Mouse (Mus musculus) kidney, embryonic 14.5 days (tissue): Measurements from ENCODE around the gene 1700025C18Rik. TPM values are rescaled to one million over a fixed set of nuclear protein-coding genes. Genes with fewer than 3 reads are reported as not detected.
A peak's percentile ranks its signal among the peaks of the same experiment; 100 is the strongest.

Source experiments
- ATAC-seq: fragments of 200-750 bp; cut with Nextera tagmentation; 2 replicates; pipeline ENCODE4 v1.8.0; 2017; ENCODE audit warnings: moderate number of reproducible peaks, mild to moderate bottlenecking, moderate TSS enrichment, moderate library complexity; ENCODE audit not compliant: low FRiP score, low TSS enrichment
- H3K27ac ChIP-seq: fragments of 300-500 bp; sonication (generic); 2 replicates; pipeline ENCODE4 v1.5.1; 2014; ENCODE audit warnings: low read depth, mild to moderate bottlenecking, low read length, moderate library complexity, mixed read lengths
- H3K27me3 ChIP-seq: fragments of 300-500 bp; sonication (generic); 2 replicates; pipeline ENCODE4 v1.6.1; 2014; ENCODE audit warnings: mild to moderate bottlenecking, low read length; ENCODE audit not compliant: control insufficient read depth, insufficient read depth
- H3K36me3 ChIP-seq: fragments of 300-500 bp; sonication (generic); 2 replicates; pipeline ENCODE4 v1.6.1; 2014; ENCODE audit warnings: low read length, mixed read lengths; ENCODE audit not compliant: control insufficient read depth, insufficient read depth
- H3K4me1 ChIP-seq: fragments of 300-500 bp; sonication (generic); 2 replicates; pipeline ENCODE4 v1.6.1; 2014; ENCODE audit warnings: low read length, mixed read lengths; ENCODE audit not compliant: control insufficient read depth, insufficient read depth
- H3K4me2 ChIP-seq: fragments of 300-500 bp; sonication (generic); replicated peaks from 2 replicates; pipeline ENCODE4 v1.6.1; 2014; ENCODE audit warnings: low read depth, mild to moderate bottlenecking, low read length
- H3K4me3 ChIP-seq: fragments of 300-500 bp; sonication (generic); 2 replicates; pipeline ENCODE4 v1.5.1; 2014; ENCODE audit warnings: mild to moderate bottlenecking, low read length
- H3K9ac ChIP-seq: fragments of 300-500 bp; sonication (generic); 2 replicates; pipeline ENCODE4 v1.6.1; 2014; ENCODE audit warnings: low read depth, mild to moderate bottlenecking, low read length, moderate library complexity
- H3K9me3 ChIP-seq: fragments of 300-500 bp; sonication (generic); 2 replicates; pipeline ENCODE4 v1.6.1; 2016; ENCODE audit warnings: low read length; ENCODE audit not compliant: control insufficient read depth
- WGBS: fragments of 180-500 bp; shearing (Covaris S2); extraction: QIAGEN DNeasy Blood & Tissue Kit; methylation state at CpG from one replicate; pipeline ENCODE4 v1.1.7; 2014; 5-methylcytosine and 5-hydroxymethylcytosine counted together
- polyA plus RNA-seq: library from polyadenylated mRNA; unstranded; fragments of >200 nt; fragmentation: Nextera tagmentation; extraction: Ambion mirVana; gene quantifications from 2 replicates; pipeline ENCODE4 v1.2.1, GENCODE M21; 2014

Gene 1700025C18Rik
- not detected in 2 replicates for polyA plus RNA-seq

- H3K4me3 ChIP-seq, result no peak within 1 kb of the TSS
- H3K4me2 ChIP-seq, result no peak within 1 kb of the TSS
- no peaks in the 10 kb centered on the region for H3K36me3 ChIP-seq
- H3K9me3 ChIP-seq, result no peaks in the 10 kb centered on the region
- 0 out of 2 replicates have a peak, but pooled peaks cover 3% of the 10 kb centered on the region for H3K27me3 ChIP-seq
- no peaks in the 10 kb centered on the region for H3K4me1 ChIP-seq
- ATAC-seq, result no peak
- H3K27ac ChIP-seq, result no peak within 1 kb of the TSS
- 80% methylated on average over 2 of the region's 2 CpGs for WGBS
- H3K9ac ChIP-seq, result no peak within 1 kb of the TSS; the same call in 1 of the 2 replicates
Measured at GRCm38 (mm10) chr2:165090650-165091049, at the start of gene 1700025C18Rik. Gene 1700025C18Rik, minus strand, starts transcription at chr2:165090750.

- H3K27me3 ChIP-seq, result peaks cover 17% of the 10 kb centered on the region; the same call in 1 of the 2 replicates
- no peaks in the 10 kb centered on the region for H3K36me3 ChIP-seq
- no peak overlapping the region for H3K4me2 ChIP-seq
- no peak overlapping the region for H3K27ac ChIP-seq
- no peaks in the 10 kb centered on the region for H3K9me3 ChIP-seq
- 30% methylated on average over 16 of the region's 16 CpGs for WGBS
- no peak overlapping the region for H3K4me3 ChIP-seq
- peak overlapping the region; percentile 23; the same call in 1 of the 2 replicates for H3K9ac ChIP-seq
- peaks cover 23% of the 10 kb centered on the region for H3K4me1 ChIP-seq
- ATAC-seq, result no peak
Measured at GRCm38 (mm10) chr2:165136049-165136448, 45.5 kb upstream of the 1700025C18Rik start.

GRCm38 (mm10) chr2:165133566-165133965 is 43.0 kb upstream of the 1700025C18Rik start:
- Histone ChIP-seq H3K9me3 (no peaks in the 10 kb centered on the region), H3K4me2 (peak overlapping the region; percentile 29), H3K27ac (no peak overlapping the region), H3K27me3 (peaks cover 14% of the 10 kb centered on the region; the same call in 1 of the 2 replicates), H3K9ac (peak overlapping the region; percentile 34), H3K4me1 (peaks cover 21% of the 10 kb centered on the region), H3K36me3 (no peaks in the 10 kb centered on the region), H3K4me3 (no peak overlapping the region)
- no peak for ATAC-seq
- WGBS, result under 1% methylated on average over 13 of the region's 15 CpGs

- WGBS, result 34% methylated on average over 12 of the region's 12 CpGs
- H3K4me1 ChIP-seq, result peaks cover 14% of the 10 kb centered on the region
- H3K27me3 ChIP-seq, result peaks cover 14% of the 10 kb centered on the region
- H3K27ac ChIP-seq, result no peak overlapping the region
- no peak overlapping the region for H3K9ac ChIP-seq
- H3K36me3 ChIP-seq, result no peaks in the 10 kb centered on the region
- H3K4me3 ChIP-seq, result no peak overlapping the region
- no peak overlapping the region for H3K4me2 ChIP-seq
- no peaks in the 10 kb centered on the region for H3K9me3 ChIP-seq
- ATAC-seq, result no peak
Measured at GRCm38 (mm10) chr2:165131428-165131827, 40.9 kb upstream of the 1700025C18Rik start.

- no peaks in the 10 kb centered on the region for H3K36me3 ChIP-seq
- WGBS, result 41% methylated on average over 4 of the region's 4 CpGs
- no peak overlapping the region for H3K27ac ChIP-seq
- no peak overlapping the region for H3K9ac ChIP-seq
- H3K4me1 ChIP-seq, result peaks cover 9% of the 10 kb centered on the region; the same call in 1 of the 2 replicates
- peak; percentile 55 for ATAC-seq
- H3K9me3 ChIP-seq, result no peaks in the 10 kb centered on the region
- no peak overlapping the region for H3K4me2 ChIP-seq
- no peak overlapping the region for H3K4me3 ChIP-seq
- H3K27me3 ChIP-seq, result peaks cover 12% of the 10 kb centered on the region
Measured at GRCm38 (mm10) chr2:165129189-165129588, 38.6 kb upstream of the 1700025C18Rik start.

GRCm38 (mm10) chr2:165126896-165127562 is 36.5 kb upstream of the 1700025C18Rik start:
- 47% methylated on average over 10 of the region's 10 CpGs for WGBS
- no peak for ATAC-seq
- peaks cover 6% of the 10 kb centered on the region for H3K27me3 ChIP-seq

GRCm38 (mm10) chr2:165121206-165121840 is 30.8 kb upstream of the 1700025C18Rik start:
- 27% methylated on average over 10 of the region's 10 CpGs for WGBS
- H3K4me2 ChIP-seq, result no peak overlapping the region
- ATAC-seq, result peak; percentile 58
- H3K27ac ChIP-seq, result no peak overlapping the region
- H3K4me1 ChIP-seq, result peaks cover 7% of the 10 kb centered on the region; the same call in 1 of the 2 replicates
- no peaks in the 10 kb centered on the region for H3K36me3 ChIP-seq
- no peak overlapping the region for H3K9ac ChIP-seq
- no peaks in the 10 kb centered on the region for H3K9me3 ChIP-seq
- no peak overlapping the region for H3K4me3 ChIP-seq
- peaks cover 25% of the 10 kb centered on the region for H3K27me3 ChIP-seq

More at GRCm38 (mm10) chr2:165126896-165127562, 36.5 kb upstream of the 1700025C18Rik start:
- Histone ChIP-seq H3K27ac (no peak overlapping the region), H3K36me3 (no peaks in the 10 kb centered on the region), H3K4me1 (no peaks in the 10 kb centered on the region), H3K4me2 (no peak overlapping the region), H3K9ac (no peak overlapping the region), H3K9me3 (no peaks in the 10 kb centered on the region), H3K4me3 (no peak overlapping the region)

GRCm38 (mm10) chr2:165120765-165121164 is 30.2 kb upstream of the 1700025C18Rik start:
- Histone ChIP-seq H3K4me2 (no peak overlapping the region), H3K4me1 (peaks cover 7% of the 10 kb centered on the region; the same call in 1 of the 2 replicates), H3K27me3 (peaks cover 30% of the 10 kb centered on the region), H3K9me3 (no peaks in the 10 kb centered on the region), H3K9ac (no peak overlapping the region), H3K4me3 (no peak overlapping the region), H3K27ac (no peak overlapping the region), H3K36me3 (no peaks in the 10 kb centered on the region)
- ATAC-seq, result no peak
- WGBS, result 67% methylated on average over 9 of the region's 9 CpGs

- Histone ChIP-seq H3K9me3 (no peaks in the 10 kb centered on the region), H3K9ac (no peak overlapping the region), H3K4me2 (no peak overlapping the region), H3K36me3 (no peaks in the 10 kb centered on the region), H3K4me3 (no peak overlapping the region), H3K4me1 (no peaks in the 10 kb centered on the region), H3K27me3 (peaks cover 88% of the 10 kb centered on the region), H3K27ac (no peak overlapping the region)
- peak; percentile 61 for ATAC-seq
- 15% methylated on average over 11 of the region's 11 CpGs for WGBS
Measured at GRCm38 (mm10) chr2:165113733-165114132, 23.2 kb upstream of the 1700025C18Rik start.
